Mouse (Mus musculus) cerebral cortex, adult 2 months (tissue): ENCODE data around the gene Prkag3.

ENCODE experiments used
- WGBS: fragments of 180-500 bp; shearing (Covaris S2); methylation state at CpG from one replicate; pipeline ENCODE4 v1.1.7; 2018; 5-methylcytosine and 5-hydroxymethylcytosine counted together

Gene Prkag3

DNA sequence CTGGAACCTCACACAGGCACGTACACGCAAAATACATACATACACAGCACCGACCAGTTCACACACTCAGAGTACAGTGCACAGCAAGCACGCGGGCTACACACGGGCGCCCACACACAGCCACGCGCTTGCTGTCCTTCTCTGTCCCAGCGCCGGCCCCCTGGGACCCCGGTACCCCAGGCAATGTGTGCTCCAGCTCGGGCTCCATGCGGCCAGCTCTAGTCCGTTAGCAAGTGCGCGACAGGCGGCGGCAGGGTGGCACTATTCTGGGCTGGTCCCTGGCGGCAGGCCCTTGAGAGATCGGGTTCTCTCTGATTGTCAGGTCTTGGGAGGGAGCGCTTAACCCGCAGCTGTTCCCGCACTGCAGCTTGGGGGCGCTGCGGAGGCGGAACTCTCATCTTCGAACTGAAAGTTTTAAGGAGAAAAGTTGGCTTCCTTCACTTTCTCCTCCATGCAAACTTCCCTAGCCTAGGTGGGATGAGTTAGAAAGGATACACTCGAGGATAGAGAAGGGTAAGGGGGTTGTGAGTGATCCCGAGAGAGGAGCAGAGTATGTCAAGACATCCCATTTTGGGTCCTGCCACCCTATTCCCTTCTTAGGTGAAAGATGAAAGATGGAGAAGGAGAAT is at the start of gene Prkag3:
Prkag3 (minus strand) TSS at position 579 of the 629 bp plus-strand sequence.
- 9% methylated on average over 30 of the region's 30 CpGs for whole genome bisulfite sequencing

DNA sequence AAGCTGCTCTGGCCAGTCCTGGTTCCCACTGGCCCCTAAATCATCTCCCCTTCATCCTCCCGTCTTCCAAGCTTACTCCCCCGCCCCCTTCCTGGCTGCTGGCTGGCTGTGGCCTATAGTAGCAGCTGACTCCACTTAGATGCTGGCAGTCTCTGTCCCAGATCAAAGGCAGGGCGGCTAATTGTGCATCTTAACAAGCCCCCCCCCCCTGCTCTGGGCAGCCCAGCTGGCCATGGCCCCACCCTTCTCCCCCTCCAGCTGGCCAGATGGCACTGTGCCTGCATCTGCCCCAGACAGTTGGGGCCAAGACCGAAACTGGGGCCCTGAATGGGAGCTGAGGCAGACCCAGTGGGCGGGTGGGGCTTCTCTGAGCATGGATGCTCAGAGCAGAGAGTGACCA is 48.4 kb upstream of the Prkag3 start:
- WGBS = 37% methylated on average over 5 of the region's 5 CpGs

DNA sequence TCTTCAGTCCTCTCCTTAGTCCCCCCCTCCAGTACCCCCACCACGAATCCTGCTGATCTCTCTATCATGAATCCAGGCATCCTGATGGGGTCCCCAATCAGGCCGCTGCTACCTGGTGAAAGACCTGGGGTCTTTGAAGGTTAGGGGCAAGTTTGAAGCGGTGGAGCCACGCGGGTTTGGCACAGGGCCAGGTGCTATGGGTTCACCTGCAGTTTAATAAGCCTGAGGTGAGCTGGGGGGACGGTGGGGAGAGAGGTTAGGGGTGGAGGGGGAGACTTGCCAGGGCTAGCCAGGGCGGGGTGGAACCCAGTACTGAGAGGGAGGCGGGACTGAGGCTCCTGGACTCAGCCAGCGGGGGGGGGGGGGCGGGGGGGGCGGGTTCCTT is 46.1 kb upstream of the Prkag3 start:
- WGBS = 11% methylated on average over 8 of the region's 11 CpGs

DNA sequence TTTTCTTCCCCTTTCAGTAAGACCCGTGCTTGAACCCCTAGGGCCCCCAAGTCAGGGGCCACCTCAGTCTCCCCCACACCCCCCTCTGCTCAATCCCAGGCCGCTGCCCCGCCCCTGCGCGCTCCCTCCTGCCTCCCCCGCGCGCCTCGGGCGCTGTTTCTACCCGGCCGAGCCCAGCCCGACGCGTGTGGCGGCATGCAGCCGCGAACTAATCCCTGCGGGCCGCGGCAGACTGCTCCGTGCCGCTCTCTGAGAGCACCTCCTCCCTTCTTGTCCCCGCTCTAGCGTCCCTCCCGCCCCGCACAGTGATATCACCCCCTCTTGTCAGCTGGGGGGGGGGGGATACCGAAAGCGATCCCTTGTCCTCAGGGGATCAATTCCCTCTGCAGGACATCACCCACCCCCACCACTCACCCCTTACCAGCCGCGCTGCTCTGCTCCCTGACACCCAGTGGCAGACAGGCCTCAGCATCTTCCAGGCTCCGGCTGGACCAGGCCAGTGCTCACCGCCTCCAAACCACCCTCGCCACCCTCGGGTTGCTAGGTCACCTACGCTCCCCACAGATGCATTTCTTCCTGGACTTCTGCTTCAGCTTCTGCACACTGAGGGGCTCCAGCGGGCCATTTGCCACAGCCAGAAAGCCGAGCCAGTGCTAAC is 45.6 kb upstream of the Prkag3 start:
- WGBS = 5% methylated on average over 38 of the region's 38 CpGs

DNA sequence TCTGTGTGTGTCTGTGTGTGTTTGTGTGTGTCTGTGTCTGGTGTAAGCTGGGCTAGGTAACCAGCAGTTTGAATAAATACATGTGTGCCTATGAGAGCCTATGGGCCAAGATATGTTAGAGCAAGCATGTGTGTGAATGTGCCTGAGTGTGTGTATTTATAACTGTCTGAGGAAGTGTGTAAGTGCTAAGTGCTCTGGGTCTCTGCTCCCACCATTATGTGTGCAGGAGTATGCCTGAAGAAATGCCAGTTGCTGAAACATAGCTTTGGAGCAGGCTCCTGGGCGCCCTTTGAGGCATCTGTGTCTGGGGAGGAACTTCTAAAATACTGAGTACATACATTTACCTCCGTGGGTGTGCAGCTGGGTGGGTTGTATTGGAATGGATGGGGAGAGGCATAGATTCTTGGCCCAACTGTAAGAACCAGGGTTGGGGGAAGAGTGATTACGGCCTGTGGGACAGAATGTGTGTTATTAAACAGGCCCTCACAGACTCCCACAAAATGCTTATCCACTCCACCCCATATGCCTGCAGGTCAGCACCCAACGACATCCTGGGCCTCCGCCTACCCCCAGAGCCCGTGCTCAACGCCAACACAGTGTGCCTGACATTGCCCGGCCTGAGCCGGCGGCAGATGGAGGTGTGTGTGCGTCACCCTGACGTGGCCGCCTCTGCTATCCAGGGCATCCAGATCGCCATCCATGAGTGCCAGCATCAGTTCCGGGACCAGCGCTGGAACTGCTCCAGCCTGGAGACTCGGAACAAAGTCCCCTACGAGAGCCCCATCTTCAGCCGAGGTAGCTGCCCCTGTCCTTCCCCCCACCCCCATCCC is 44.0 kb upstream of the Prkag3 start:
- 44% methylated on average over 19 of the region's 19 CpGs for WGBS

DNA sequence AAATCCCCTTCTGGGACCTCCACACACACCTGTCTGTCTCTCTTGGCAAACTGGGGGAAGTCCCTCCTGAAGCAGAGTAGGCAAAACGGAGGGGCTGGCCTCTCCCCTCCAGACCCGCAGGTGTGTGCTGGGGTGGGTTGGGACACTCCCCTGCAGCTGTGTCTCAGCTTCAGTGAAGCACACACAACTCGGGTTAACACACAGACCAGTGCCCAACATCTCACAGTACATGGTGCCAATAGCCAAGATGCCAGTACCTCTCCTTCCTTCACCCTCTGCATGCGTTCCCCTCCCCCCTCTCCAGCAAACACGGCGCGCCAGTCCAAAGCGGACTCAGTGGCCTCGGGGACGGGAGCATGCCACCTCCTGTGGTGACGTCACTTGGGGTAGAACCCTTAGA is 42.2 kb upstream of the Prkag3 start, which contains the start of gene Wnt10a:
Wnt10a (plus strand) TSS at position 268 of the 400 bp plus-strand sequence.
- 1% methylated on average over 11 of the region's 11 CpGs for WGBS

DNA sequence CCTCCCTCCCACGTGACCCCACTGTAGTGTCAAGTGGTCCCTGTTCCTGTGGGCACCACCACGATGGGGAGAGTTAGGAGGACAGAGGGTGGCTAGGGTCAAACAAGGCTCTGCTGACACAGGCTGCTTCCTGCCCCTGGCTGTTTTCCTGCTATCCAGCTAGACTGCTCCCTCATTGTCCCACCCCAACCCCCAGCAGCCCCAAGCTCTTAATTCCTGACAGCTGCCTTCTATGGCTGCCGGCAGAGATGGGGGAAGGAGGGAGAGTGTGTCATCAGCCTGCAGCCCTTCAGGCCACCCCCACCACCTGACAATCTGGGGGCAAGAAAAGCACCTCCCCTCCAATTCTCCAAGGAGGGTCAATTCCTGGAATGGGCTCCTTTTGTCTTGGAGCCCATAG is 41.1 kb upstream of the Prkag3 start:
- WGBS = 32% methylated on average over 3 of the region's 3 CpGs

DNA sequence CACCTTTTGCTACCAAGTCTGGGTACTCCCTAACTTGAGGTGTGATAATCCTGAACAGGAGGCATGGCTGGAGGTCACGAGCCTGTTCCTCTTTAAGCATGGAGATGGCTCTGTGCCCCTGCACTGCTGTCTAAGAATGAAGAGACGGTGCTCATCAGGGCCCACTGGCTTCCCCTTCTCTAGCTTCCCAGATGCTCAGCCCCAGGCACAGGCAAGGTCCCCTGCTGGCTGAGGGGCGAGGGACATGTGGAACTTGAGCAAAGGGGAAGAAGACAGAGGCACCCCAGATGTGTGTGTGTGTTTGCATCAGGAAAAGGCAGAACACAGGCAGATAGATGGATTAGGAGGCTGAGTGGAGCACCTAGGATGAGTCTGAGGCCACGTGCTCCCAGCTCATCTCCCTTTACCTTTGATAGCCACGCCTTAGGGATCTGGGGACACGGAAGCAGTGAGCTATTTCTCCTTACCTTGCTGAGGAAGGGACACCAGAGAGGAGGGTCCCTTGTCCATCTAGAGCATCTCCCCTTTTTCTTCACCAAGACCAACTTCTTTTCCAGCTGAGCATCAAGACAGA is 39.7 kb upstream of the Prkag3 start:
- 56% methylated on average over 6 of the region's 6 CpGs for WGBS

DNA sequence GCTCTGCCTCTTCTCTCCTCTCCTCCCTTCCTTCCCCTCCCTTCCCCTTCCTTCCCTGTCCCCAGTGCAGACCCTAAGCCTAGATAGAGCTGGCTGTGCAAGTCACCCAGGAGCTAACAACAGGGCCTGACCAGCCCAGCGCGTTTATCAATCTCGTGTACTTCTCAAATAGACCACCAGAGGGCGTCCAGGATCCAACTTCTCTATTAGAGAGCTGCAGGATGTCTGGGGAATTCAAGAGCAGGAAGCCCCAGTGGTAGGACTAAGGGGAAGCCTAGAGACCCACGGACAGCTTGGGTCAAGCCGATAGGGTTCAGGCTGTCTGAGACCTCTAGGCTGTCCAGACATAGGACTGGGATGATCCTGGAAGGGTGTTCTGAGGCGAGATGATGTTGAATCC is 38.8 kb upstream of the Prkag3 start:
- WGBS = 12% methylated on average over 7 of the region's 7 CpGs

DNA sequence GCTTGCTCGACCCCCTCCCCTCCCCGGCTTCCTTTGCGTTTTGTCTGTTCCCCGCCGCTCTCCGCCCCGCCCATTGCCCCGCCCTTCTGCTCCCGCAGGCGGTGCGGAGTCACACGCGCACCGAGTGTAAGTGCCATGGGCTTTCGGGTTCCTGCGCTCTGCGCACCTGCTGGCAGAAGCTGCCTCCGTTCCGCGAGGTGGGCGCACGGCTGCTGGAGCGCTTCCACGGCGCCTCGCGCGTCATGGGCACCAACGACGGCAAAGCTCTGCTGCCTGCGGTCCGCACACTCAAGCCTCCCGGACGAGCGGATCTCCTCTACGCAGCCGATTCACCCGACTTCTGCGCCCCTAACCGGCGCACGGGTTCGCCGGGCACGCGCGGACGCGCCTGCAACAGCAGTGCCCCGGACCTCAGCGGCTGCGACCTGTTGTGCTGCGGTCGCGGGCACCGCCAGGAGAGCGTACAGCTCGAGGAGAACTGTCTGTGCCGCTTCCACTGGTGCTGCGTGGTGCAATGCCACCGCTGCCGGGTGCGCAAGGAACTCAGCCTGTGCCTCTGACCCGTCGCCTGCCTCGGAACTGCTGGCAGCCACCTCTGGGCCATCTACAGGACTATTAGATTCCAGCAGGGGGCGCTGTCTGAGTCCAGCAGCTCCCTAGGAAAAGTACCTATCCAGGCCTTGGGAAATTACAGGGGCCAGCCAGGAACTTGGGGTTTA is 35.2 kb upstream of the Prkag3 start:
- 2% methylated on average over 67 of the region's 67 CpGs for WGBS

DNA sequence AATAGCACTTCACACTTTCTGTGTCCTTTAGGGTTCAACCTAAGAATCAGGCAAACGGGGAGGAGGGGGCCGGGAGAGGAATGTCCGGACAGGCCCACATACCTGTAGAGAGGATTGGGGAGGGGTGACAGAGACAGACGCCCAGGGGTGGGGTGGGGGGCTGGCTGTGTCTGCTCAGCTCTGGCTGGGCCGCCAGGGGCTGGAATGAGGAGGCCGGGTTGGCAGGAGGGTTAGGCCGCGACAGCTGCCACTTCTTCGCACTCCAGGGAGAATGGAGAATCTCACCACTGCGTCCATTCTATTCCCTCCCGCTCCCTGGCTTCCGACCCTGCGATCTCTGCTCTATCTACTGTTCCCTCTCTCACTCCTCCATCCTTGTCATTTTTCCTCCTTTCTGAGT is 34.5 kb upstream of the Prkag3 start:
- WGBS = 15% methylated on average over 13 of the region's 13 CpGs

DNA sequence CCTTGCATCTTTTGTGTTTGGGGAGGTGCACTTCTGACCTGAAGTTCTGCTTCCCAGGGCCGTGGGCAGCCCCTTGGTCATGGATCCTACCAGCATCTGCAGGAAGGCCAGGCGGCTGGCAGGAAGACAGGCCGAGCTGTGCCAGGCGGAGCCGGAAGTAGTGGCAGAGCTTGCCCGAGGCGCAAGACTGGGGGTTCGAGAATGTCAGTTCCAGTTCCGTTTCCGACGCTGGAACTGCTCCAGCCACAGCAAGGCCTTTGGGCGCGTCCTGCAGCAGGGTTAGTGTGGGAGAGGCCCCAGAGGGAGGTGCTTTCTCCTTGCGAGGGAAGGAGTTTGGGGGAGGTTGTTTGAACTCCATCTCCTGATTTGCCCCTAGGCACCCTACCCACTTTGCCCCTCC is 33.0 kb upstream of the Prkag3 start:
- 60% methylated on average over 14 of the region's 14 CpGs for WGBS

DNA sequence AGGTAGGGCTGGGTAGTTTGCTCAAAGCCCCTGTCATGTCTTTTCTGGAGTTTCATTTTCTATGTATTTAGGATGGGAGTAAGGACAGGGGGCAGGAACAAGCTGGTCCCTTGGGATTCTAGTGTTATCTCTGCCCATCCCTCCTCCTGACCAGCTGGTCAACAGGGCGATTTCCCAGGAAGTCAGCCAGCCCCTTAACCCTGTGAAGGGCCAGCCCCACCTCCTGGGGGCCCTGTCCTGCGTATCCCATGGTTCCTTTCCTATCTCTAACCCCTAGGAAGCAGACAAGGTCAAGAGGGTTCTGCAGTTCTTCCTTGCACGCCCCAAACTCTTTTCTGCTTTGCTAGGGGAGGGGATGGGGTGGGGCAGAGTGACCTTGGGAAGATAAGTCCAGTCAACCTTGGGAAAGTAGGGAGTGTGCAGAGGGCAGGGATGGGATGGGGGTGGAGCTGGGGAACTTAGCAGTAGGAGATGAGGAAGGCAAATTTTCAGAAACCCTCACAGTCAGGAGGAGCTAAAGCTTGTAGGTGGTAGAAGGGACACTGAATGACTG is 30.0 kb upstream of the Prkag3 start:
- WGBS = 70% methylated on average over 3 of the region's 3 CpGs

DNA sequence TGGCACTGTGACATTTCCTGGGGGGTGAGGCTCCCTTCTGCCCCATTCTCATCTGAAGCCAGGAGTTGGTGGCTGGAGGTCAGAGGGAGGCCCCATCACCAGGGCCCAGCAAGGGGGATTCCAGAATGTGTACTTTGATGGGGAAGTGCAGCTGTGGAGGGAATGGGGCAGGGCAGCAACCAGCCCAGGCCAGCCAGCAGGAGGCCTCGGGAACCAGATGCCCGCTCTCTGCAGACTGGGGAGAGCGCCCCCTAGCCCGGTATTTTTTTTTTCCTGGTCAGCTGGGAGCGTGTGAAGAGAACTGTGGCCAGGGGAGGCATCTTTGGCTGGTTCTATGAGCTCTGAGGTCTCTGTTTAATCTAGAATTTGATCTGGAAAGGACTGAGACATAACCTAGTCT is 26.8 kb upstream of the Prkag3 start:
- WGBS = 38% methylated on average over 5 of the region's 5 CpGs

DNA sequence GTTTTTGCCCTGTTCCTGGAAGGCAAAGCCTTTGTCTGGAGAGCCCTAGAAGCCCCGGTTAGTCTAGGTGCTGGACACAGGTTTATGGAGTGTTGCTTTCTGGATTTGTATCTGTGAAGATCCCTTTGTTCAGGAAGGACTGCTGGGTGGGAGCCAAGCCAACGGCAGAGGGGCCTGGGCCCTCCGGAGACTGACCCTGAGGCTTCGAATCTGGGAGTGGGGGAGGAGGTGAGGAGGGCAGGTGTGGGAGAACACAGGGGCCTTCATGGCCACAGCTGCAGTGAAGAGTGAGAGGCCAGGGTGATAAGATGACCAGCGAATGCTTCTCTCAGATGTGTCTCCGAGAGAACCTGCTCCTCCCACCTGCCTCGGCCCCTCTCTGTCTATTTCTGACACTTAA is 25.0 kb upstream of the Prkag3 start:
- whole genome bisulfite sequencing = 52% methylated on average over 7 of the region's 7 CpGs

DNA sequence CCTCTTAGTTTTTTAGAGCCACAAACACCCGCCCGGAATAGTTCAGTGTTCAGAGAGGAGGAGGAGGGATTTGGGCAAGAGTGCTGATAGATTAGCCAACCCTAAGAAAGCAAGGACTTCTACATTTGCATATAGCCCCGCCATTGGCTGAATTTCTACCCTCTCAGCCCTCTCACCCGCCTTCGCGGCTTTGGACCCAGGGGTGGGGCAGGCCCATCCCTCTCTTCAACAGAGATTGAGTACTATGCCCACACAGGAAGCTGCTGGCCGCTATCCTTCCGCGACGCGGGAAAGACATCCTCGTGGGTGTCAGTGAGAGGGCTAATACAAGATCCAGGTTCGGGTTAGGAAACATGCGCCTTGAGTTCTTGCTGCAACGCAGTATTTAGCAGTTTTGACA is 24.1 kb upstream of the Prkag3 start:
- 3% methylated on average over 15 of the region's 15 CpGs for WGBS

DNA sequence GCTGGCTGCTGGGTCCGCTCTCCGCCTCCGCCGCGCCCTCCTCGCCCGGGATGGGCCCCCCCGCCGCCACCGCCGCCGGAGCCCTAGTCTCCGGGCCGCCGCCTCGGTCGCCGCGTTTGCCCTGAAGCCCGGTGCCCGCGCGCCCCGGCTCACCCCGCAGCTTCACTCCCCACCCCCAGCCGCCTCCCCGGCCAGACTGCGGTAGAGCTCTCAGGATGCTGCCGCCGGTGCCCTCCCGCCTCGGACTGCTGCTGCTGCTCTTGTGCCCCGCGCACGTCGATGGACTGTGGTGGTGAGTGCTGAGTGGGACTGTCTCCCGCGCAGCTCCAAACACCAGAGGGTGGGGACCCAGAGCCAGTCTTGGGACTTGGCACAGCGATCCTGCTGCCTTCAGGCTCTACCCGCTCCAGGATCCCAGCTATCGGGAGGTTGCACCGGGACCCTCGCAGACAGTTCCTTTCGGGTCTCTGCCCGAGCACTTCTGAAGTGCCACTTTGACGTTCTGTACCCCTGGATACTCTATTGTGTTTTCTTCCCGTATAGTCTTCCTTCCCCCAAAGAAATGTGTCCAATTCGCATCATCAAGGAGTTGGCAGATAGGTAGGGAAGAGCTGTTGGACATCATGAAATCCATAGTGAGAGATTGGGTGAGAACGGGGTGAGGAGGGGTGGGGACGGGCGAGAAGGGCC is 23.1 kb upstream of the Prkag3 start:
- 2% methylated on average over 50 of the region's 51 CpGs for WGBS

DNA sequence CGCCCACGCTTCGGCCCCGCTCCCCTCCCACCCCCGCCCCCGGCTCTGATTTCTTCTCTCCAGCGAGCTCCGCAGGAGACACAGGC is 22.7 kb upstream of the Prkag3 start, which contains the start of gene Wnt6:
Wnt6 (plus strand) TSS at position 48 of the 86 bp plus-strand sequence.
- 5% methylated on average over 7 of the region's 8 CpGs for WGBS

DNA sequence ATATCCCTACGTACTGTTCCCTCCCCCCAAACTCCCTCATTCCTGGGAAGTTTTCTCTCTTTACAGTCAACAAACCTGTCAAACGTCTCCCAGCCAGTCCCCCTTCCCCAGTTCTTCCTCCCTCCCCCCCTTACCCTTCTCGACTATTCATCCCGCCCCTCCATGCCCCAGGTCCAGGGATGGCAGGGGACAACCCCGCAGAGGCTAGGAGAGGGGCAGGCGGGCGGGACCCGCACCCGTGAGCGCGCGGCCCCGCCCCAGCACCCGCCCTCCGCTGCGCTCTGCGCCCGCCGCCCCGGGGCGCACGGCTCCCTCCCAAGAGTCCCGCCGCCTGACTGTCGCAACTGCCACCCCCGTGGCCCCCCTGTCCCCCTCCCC is 22.4 kb upstream of the Prkag3 start:
- WGBS = 2% methylated on average over 25 of the region's 26 CpGs

DNA sequence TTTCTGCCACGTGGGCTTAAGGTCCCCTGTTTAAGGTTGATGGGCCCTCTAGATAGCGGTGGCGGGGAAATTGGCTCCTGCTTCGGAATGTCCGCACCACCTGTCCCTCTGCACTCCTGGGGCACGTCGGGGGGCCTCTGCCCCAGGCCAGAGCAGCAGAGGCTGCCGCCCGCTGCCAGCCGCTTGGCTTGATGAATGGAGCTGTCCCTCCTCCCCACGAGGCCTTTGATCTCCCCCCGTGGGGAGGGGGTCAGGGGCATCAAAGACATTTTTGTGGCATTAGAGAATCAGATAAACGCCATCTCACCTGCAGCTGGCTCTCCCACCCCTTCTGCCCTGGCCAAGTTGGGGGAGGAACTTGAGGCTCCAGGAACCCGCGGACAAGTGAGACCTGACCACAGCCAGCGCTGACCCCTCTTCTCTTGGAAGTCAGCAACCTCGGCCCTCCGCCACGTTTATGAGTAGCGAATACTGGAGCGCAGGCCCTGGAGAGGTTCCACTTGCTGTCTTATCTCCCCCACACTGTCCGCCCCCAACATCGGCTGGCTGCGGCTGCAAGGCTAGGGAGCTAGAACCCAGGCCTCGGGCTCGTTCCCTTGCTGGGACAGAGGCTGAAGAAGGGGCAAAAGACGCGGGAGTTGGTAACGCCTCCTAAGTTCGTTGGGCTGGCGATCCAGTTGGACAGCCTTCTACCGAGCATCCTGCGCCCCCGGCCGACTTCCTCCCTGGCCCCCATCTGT is 21.9 kb upstream of the Prkag3 start:
- 14% methylated on average over 35 of the region's 35 CpGs for WGBS

DNA sequence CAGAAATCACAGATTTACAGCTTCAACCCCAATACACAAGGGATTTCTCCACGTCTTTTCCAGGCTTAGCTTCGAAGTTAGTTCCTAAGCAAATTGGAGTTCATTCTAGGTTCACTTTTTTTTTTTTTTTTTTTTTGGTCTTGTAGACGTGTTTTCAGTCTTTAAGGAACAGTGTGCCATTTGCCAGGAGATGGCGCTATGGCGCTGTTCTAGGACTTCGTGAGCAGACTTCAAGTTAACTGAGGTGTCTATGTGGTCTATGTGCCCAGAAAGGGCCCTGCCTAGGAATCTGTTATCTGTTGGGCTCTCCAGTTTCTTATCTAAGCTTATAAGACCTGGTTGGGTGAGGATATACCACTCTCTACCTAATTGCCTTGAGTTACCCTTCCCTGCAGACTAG is 14.1 kb upstream of the Prkag3 start:
- WGBS = 2% methylated on average over 6 of the region's 6 CpGs
